Mouse (Mus musculus) liver, postnatal 0 days (tissue): ENCODE measurements around the gene Dab1.

Experiments used
- CTCF ChIP-seq: sonication (generic); IDR thresholded peaks from 2 replicates; pipeline ENCODE4 v1.5.1; 2016; ENCODE audit warnings: antibody characterized with exemption, low read depth
- EP300 ChIP-seq: IDR thresholded peaks from 2 replicates; pipeline ENCODE4 v1.6.1; 2016; ENCODE audit warnings: antibody characterized with exemption, low read depth, mild to moderate bottlenecking

- TF ChIP-seq CTCF (no peak), EP300 (no peak)
Observed at GRCm38 (mm10) chr4:104501245-104501644, 882.1 kb downstream of the Dab1 start.
